Mouse (Mus musculus): ENCODE results near the gene E030018B13Rik.

Gene E030018B13Rik

GRCm38 (mm10) chr7:63938914-63939396 is 22.3 kb downstream of the E030018B13Rik start, which contains the start of gene Klf13:
TSS of gene Klf13 (minus strand) at chr7:63938915.
- DNase-seq: peak; percentile 99

- DNase-seq: peak; percentile 86
These were observed 22.8 kb downstream of the E030018B13Rik start for GRCm38 (mm10) chr7:63939397-63939951.

DNA sequence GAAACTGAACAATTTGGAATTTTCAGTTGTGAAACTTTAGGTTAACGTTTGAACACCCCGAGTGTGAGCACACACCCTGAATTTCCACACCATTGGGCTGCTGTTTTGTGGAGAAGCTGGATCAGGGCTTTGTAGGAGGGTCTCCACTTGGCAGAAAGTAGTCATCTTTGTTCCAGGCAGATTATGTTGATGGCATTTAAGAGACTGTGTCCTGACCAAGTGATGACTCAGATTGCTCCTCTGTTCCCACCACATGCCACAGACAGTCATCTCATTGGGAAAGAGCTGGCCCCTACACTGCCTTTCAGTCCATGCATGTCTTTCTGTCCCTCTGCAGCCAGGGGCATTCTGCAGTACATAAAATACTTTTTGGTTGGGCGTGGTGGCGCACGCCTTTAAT is 23.7 kb downstream of the E030018B13Rik start:
- DNase-seq: peak; percentile 9

DNA sequence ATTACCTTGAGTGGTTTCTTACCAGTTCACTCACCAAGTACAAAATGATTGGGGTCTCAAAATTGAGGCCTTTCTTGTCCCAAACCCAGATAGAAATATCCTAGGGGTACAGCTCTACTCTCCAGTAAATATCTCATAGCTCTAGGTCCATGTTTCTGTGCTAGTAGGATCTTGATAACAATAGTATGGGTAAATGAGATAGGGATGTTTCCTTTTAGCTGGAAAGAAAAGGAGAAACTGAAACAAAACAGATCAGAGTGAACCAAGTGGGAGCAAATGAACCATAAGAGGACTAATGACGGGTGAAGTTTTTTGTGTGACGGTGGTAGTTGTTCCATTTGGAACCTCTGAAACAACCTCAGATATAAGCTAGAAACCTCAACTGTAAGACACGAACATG is 24.4 kb downstream of the E030018B13Rik start:
- DNase-seq: no peak

DNA sequence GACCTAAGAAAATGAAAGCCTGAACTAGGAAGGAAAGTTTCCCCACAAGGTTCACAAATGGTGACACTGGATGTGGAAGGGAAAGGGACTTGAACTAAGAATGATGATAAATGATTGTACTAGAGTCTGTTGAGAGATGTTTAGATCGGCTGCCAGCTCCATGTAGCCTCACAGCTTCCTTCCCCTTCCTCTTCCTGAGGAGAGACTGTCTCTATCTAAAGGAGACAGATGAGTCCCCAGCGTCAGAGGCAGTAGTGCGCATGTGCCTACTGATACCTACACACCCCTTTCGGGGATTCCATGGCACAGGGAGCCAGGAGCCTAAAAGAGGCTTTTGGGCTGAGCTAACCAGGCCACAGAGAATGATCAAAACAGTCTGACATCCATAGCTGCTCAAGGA is 24.8 kb downstream of the E030018B13Rik start:
- DNase-seq: peak; percentile 9

- no peak for DNase-seq
These were observed 27.3 kb downstream of the E030018B13Rik start for GRCm38 (mm10) chr7:63943946-63944345.

- no peak for DNase-seq
These were observed 31.1 kb downstream of the E030018B13Rik start for GRCm38 (mm10) chr7:63947514-63948487.

GRCm38 (mm10) chr7:63949176-63949575 is 32.5 kb downstream of the E030018B13Rik start:
- DNase-seq: no peak

GRCm38 (mm10) chr7:63950931-63951607 is 34.4 kb downstream of the E030018B13Rik start:
- no peak for DNase-seq

GRCm38 (mm10) chr7:63952077-63952898 is 35.6 kb downstream of the E030018B13Rik start:
- no peak for DNase-seq

- DNase-seq: no peak
These were observed 38.8 kb downstream of the E030018B13Rik start for GRCm38 (mm10) chr7:63955440-63955839.

DNA sequence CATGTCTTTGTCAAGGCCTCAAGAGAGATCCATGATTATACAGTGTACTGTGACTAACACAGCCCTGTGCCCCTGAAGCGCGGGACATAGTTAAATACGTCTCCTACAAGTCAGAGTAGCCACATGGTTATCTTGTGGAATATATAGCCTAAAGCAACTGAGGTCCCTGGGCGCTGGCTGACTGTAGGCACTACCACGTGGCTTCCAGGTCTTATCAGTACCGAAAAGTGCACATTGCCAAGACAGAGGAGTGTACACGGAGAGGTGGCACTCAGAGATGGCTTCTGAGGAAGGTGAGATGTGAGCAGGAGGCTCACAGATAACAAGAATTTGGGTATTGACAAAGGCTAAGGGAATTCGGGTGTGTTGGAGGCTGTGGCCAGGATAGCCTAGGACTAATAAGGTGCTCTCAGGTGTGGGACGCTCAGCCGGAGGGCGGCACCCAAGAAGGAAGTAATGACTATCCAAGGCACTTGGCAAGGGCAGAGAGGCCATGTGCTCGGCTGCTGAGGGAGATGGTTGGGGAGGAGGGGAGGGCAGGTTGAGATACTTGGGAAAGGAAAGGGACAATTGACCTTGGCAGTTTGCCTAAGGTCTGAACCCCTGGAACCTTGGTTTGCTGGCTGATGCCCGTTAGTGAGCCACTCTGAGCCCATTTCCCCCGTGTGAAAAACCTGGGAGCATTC is 39.6 kb downstream of the E030018B13Rik start:
- DNase-seq: no peak

- no peak for DNase-seq
These were observed 40.5 kb downstream of the E030018B13Rik start for GRCm38 (mm10) chr7:63956981-63957713.

- DNase-seq: no peak
These were observed 41.4 kb downstream of the E030018B13Rik start for GRCm38 (mm10) chr7:63957872-63958640.

DNA sequence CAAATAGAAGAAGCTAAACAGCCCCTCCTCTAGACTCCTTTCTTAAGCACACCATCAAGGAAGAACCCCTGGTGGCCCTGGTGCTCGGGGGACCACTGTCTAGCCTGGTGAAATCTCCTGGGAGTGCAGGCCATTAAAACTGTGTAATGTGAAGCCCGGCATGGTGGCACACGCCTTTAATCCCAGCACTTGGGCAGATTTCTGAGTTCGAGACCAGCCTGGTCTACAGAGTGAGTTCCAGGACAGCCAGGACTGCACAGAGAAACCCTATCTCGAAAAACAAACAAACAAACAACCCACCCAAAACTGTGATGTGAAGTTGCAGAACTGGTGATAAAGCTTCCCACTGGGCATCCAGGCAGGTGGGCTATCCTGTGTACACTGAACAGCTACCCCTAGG is 47.0 kb downstream of the E030018B13Rik start:
- no peak for DNase-seq

GRCm38 (mm10) chr7:63964121-63964520 is 47.5 kb downstream of the E030018B13Rik start:
- no peak for DNase-seq

- DNase-seq: peak; percentile 11
These were observed 48.5 kb downstream of the E030018B13Rik start for GRCm38 (mm10) chr7:63965135-63965534.

DNA sequence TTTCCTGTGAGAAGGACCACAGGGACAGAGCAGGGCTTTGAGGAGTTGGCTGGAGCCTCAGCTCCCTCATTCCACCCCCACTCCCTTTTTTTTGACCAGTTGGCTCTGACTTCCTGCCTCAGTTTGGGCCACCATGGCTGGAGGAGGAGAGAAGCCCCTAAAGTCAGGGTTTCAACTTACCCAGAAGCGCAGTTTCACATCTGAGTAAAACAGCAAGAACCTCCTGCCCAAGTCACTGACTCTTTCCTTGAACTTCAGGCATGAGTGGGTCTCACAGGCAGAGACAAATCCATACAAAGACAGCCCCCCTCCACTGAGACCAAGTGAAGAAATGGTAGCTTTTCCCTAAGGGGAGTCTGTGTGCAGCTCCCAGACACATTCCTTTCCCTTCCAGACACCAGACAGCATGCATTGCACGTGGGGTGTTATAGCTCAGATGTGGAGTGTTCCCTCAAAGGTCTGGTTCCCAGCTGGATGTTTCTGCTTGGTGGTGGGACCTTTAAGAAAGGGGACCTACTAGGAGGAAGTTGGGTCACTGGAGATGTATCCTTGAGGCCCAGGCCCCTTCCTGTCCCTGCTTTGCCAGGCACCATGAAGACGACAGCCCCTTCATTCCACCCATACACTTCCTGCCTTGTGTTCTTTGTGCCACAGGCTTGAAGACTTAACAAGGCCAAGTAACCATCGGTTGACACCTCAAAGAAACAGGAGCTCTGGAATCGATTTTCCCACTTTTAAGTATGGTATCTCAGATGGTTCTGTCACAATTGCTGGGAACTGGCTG is 49.2 kb downstream of the E030018B13Rik start:
- DNase-seq: no peak

DNA sequence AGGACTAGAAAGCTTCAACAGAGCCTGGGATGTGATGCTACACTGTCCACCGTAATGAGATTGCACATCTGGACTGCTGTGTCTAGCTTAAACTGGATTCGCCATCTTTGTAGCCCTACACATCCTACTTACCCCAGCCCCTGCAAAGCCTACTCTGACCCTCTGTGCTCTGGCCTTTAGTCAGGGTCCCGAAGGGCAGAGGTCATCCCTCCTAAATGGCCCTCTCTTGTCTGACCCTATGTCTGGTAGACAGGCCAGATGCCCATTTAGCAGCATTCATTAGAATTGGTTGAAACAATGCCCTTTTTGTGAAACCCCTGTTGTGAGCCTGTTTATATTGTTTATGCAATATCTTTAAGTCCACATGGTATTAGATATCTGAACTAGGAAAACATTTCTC is 53.3 kb downstream of the E030018B13Rik start:
- no peak for DNase-seq

All from kidney, adult 9 months (tissue).